Mouse (Mus musculus): ENCODE results near the gene Igsf9. TPM values are rescaled to one million over a fixed set of nuclear protein-coding genes. Genes with fewer than 3 reads are reported as not detected.

The Igsf9 gene
- polyA plus RNA-seq, 1 experiment = 8.6 TPM

GRCm38 (mm10) chr1:172438621-172439020 is 43.0 kb upstream of the Igsf9 start:
- no peak overlapping the region for H3K4me3 ChIP-seq (ENCODE audit: extremely low read depth, insufficient read depth, insufficient read length)
- H3K27ac ChIP-seq (ENCODE audit: insufficient read depth, low read length) = no peak overlapping the region
- no peaks in the 10 kb centered on the region for H3K27me3 ChIP-seq (ENCODE audit: control insufficient read depth, insufficient read depth, low read length)
- H3K36me3 ChIP-seq (ENCODE audit: control insufficient read depth, insufficient read depth, low read length) = no peaks in the 10 kb centered on the region
- TF ChIP-seq CTCF (IDR thresholded peaks at IDR 0.05; ENCODE audit: extremely low read depth, insufficient read depth, insufficient read length, insufficient replicate concordance) = no peak
- TF ChIP-seq POLR2A (IDR thresholded peaks at IDR 0.05; ENCODE audit: low read depth, low read length) = no peak
- H3K4me1 ChIP-seq (ENCODE audit: control insufficient read depth, insufficient read depth, insufficient read length) = peaks cover 9% of the 10 kb centered on the region; the same call in 1 of the 2 replicates
- WGBS = 90% methylated on average over 2 of the region's 2 CpGs
- DNase-seq (ENCODE audit: low read depth in 1 of 2, low spot score in 2 of 2) = no peak

GRCm38 (mm10) chr1:172440521-172440920 is 41.1 kb upstream of the Igsf9 start:
- Histone ChIP-seq H3K4me1 (ENCODE audit: control insufficient read depth, insufficient read depth, insufficient read length) (peaks cover 6% of the 10 kb centered on the region; the same call in 1 of the 2 replicates), H3K27me3 (ENCODE audit: control insufficient read depth, insufficient read depth, low read length) (no peaks in the 10 kb centered on the region)
- WGBS = 93% methylated on average over 3 of the region's 3 CpGs

GRCm38 (mm10) chr1:172441935-172442445 is 39.6 kb upstream of the Igsf9 start:
- no peak for DNase-seq (ENCODE audit: low read depth in 1 of 2, low spot score in 2 of 2)
- WGBS = 94% methylated on average over 9 of the region's 9 CpGs
- Histone ChIP-seq H3K27me3 (ENCODE audit: control insufficient read depth, insufficient read depth, low read length) (no peaks in the 10 kb centered on the region), H3K36me3 (ENCODE audit: control insufficient read depth, insufficient read depth, low read length) (no peaks in the 10 kb centered on the region), H3K27ac (ENCODE audit: insufficient read depth, low read length) (no peak overlapping the region), H3K4me3 (ENCODE audit: extremely low read depth, insufficient read depth, insufficient read length) (no peak overlapping the region), H3K4me1 (ENCODE audit: control insufficient read depth, insufficient read depth, insufficient read length) (no peaks in the 10 kb centered on the region)
- TF ChIP-seq CTCF (IDR thresholded peaks at IDR 0.05; ENCODE audit: extremely low read depth, insufficient read depth, insufficient read length, insufficient replicate concordance) (no peak), POLR2A (IDR thresholded peaks at IDR 0.05; ENCODE audit: low read depth, low read length) (no peak)

More at GRCm38 (mm10) chr1:172440521-172440920, 41.1 kb upstream of the Igsf9 start:
- Histone ChIP-seq H3K27ac (ENCODE audit: insufficient read depth, low read length) (no peak overlapping the region), H3K36me3 (ENCODE audit: control insufficient read depth, insufficient read depth, low read length) (no peaks in the 10 kb centered on the region), H3K4me3 (ENCODE audit: extremely low read depth, insufficient read depth, insufficient read length) (no peak overlapping the region)
- TF ChIP-seq POLR2A (IDR thresholded peaks at IDR 0.05; ENCODE audit: low read depth, low read length) (no peak), CTCF (IDR thresholded peaks at IDR 0.05; ENCODE audit: extremely low read depth, insufficient read depth, insufficient read length, insufficient replicate concordance) (no peak)
- DNase-seq (ENCODE audit: low read depth in 1 of 2, low spot score in 2 of 2) = no peak

- H3K4me3 ChIP-seq (ENCODE audit: extremely low read depth, insufficient read depth, insufficient read length) = no peak overlapping the region
- DNase-seq (ENCODE audit: low read depth in 1 of 2, low spot score in 2 of 2) = no peak
- WGBS = 60% methylated on average over 2 of the region's 2 CpGs
- H3K27ac ChIP-seq (ENCODE audit: insufficient read depth, low read length) = no peak overlapping the region
- H3K36me3 ChIP-seq (ENCODE audit: control insufficient read depth, insufficient read depth, low read length) = no peaks in the 10 kb centered on the region
- H3K27me3 ChIP-seq (ENCODE audit: control insufficient read depth, insufficient read depth, low read length) = no peaks in the 10 kb centered on the region
- peaks cover 8% of the 10 kb centered on the region for H3K4me1 ChIP-seq (ENCODE audit: control insufficient read depth, insufficient read depth, insufficient read length)
- TF ChIP-seq CTCF (IDR thresholded peaks at IDR 0.05; ENCODE audit: extremely low read depth, insufficient read depth, insufficient read length, insufficient replicate concordance) = no peak
- no peak for TF ChIP-seq POLR2A (IDR thresholded peaks at IDR 0.05; ENCODE audit: low read depth, low read length)
Measured at GRCm38 (mm10) chr1:172450226-172450625, 31.4 kb upstream of the Igsf9 start.

- 16% methylated on average over 17 of the region's 17 CpGs for WGBS
Measured at GRCm38 (mm10) chr1:172450848-172451470, 30.6 kb upstream of the Igsf9 start.

GRCm38 (mm10) chr1:172452911-172453310 is 28.7 kb upstream of the Igsf9 start:
- no peak for DNase-seq (ENCODE audit: low read depth in 1 of 2, low spot score in 2 of 2)
- 84% methylated on average over 2 of the region's 2 CpGs for WGBS
- TF ChIP-seq POLR2A (IDR thresholded peaks at IDR 0.05; ENCODE audit: low read depth, low read length) = no peak
- TF ChIP-seq CTCF (IDR thresholded peaks at IDR 0.05; ENCODE audit: extremely low read depth, insufficient read depth, insufficient read length, insufficient replicate concordance) = no peak
- Histone ChIP-seq H3K36me3 (ENCODE audit: control insufficient read depth, insufficient read depth, low read length) (no peaks in the 10 kb centered on the region), H3K4me1 (ENCODE audit: control insufficient read depth, insufficient read depth, insufficient read length) (peaks cover 11% of the 10 kb centered on the region), H3K4me3 (ENCODE audit: extremely low read depth, insufficient read depth, insufficient read length) (no peak overlapping the region), H3K27me3 (ENCODE audit: control insufficient read depth, insufficient read depth, low read length) (no peaks in the 10 kb centered on the region), H3K27ac (ENCODE audit: insufficient read depth, low read length) (no peak overlapping the region)

More at GRCm38 (mm10) chr1:172450848-172451470, 30.6 kb upstream of the Igsf9 start:
- Histone ChIP-seq H3K4me1 (ENCODE audit: control insufficient read depth, insufficient read depth, insufficient read length) (peaks cover 9% of the 10 kb centered on the region), H3K27ac (ENCODE audit: insufficient read depth, low read length) (no peak overlapping the region), H3K4me3 (ENCODE audit: extremely low read depth, insufficient read depth, insufficient read length) (no peak overlapping the region), H3K27me3 (ENCODE audit: control insufficient read depth, insufficient read depth, low read length) (no peaks in the 10 kb centered on the region), H3K36me3 (ENCODE audit: control insufficient read depth, insufficient read depth, low read length) (no peaks in the 10 kb centered on the region)
- no peak for TF ChIP-seq CTCF (IDR thresholded peaks at IDR 0.05; ENCODE audit: extremely low read depth, insufficient read depth, insufficient read length, insufficient replicate concordance)
- no peak for TF ChIP-seq POLR2A (IDR thresholded peaks at IDR 0.05; ENCODE audit: low read depth, low read length)
- DNase-seq (ENCODE audit: low read depth in 1 of 2, low spot score in 2 of 2) = no peak

- H3K27ac ChIP-seq (ENCODE audit: insufficient read depth, low read length) = no peak overlapping the region
- TF ChIP-seq CTCF (IDR thresholded peaks at IDR 0.05; ENCODE audit: extremely low read depth, insufficient read depth, insufficient read length, insufficient replicate concordance) (no peak), POLR2A (IDR thresholded peaks at IDR 0.05; ENCODE audit: low read depth, low read length) (no peak)
- H3K4me3 ChIP-seq (ENCODE audit: extremely low read depth, insufficient read depth, insufficient read length) = no peak overlapping the region
- peaks cover 11% of the 10 kb centered on the region for H3K4me1 ChIP-seq (ENCODE audit: control insufficient read depth, insufficient read depth, insufficient read length)
- H3K36me3 ChIP-seq (ENCODE audit: control insufficient read depth, insufficient read depth, low read length) = no peaks in the 10 kb centered on the region
- 89% methylated on average over 2 of the region's 2 CpGs for WGBS
- H3K27me3 ChIP-seq (ENCODE audit: control insufficient read depth, insufficient read depth, low read length) = no peaks in the 10 kb centered on the region
- DNase-seq (ENCODE audit: low read depth in 1 of 2, low spot score in 2 of 2) = no peak
Measured at GRCm38 (mm10) chr1:172453810-172454209, 27.8 kb upstream of the Igsf9 start.
